Mouse (Mus musculus) hindbrain, embryonic 16.5 days (tissue): ENCODE measurements around the gene Arpc5. TPM values are rescaled to one million over a fixed set of nuclear protein-coding genes. Genes with fewer than 3 reads are reported as not detected.

ENCODE experiments used
- ATAC-seq: fragments of 200-750 bp; cut with Nextera tagmentation; 2 replicates; pipeline ENCODE4 v1.8.0; 2017; ENCODE audit warnings: moderate TSS enrichment, moderate library complexity
- H3K27ac ChIP-seq: fragments of 300-500 bp; sonication (generic); 2 replicates; pipeline ENCODE4 v1.5.1; 2014; ENCODE audit warnings: low read depth, mild to moderate bottlenecking, control low read depth, low read length, moderate library complexity
- H3K27me3 ChIP-seq: fragments of 300-500 bp; sonication (generic); replicated peaks from 2 replicates; pipeline ENCODE4 v1.6.1; 2014; ENCODE audit warnings: low read length; ENCODE audit not compliant: control insufficient read depth, insufficient read depth
- H3K36me3 ChIP-seq: fragments of 300-500 bp; sonication (generic); 2 replicates; pipeline ENCODE4 v1.6.1; 2014; ENCODE audit warnings: mild to moderate bottlenecking, low read length, moderate library complexity, mixed read lengths; ENCODE audit not compliant: control insufficient read depth, insufficient read depth
- H3K4me1 ChIP-seq: fragments of 300-500 bp; sonication (generic); 2 replicates; pipeline ENCODE4 v1.6.1; 2014; ENCODE audit warnings: low read depth, low read length; ENCODE audit not compliant: control insufficient read depth, insufficient read depth
- H3K4me2 ChIP-seq: fragments of 300-500 bp; sonication (generic); 2 replicates; pipeline ENCODE4 v1.6.1; 2014; ENCODE audit warnings: mild to moderate bottlenecking, low read length, control low read depth, moderate library complexity
- H3K4me3 ChIP-seq: fragments of 300-500 bp; sonication (generic); 2 replicates; pipeline ENCODE4 v1.5.1; 2014; ENCODE audit warnings: mild to moderate bottlenecking, low read length, control low read depth, moderate library complexity
- H3K9ac ChIP-seq: fragments of 300-500 bp; sonication (generic); 2 replicates; pipeline ENCODE4 v1.6.1; 2014; ENCODE audit warnings: low read depth, mild to moderate bottlenecking, control low read depth, low read length, moderate library complexity
- H3K9me3 ChIP-seq: fragments of 300-500 bp; sonication (generic); 2 replicates; pipeline ENCODE4 v1.6.1; 2014; ENCODE audit warnings: mild to moderate bottlenecking, low read length, moderate library complexity; ENCODE audit not compliant: control insufficient read depth
- WGBS: fragments of 180-500 bp; shearing (Covaris S2); extraction: QIAGEN DNeasy Blood & Tissue Kit; methylation state at CpG from one replicate; pipeline ENCODE4 v1.1.7; 2014; 5-methylcytosine and 5-hydroxymethylcytosine counted together
- polyA plus RNA-seq: library from polyadenylated mRNA; unstranded; fragments of >200 nt; fragmentation: Nextera tagmentation; extraction: Ambion mirVana; gene quantifications from 2 replicates; pipeline ENCODE4 v1.2.1, GENCODE M21; 2015

The Arpc5 gene
- polyA plus RNA-seq, 1 experiment from 2014 or later = 300 TPM

DNA sequence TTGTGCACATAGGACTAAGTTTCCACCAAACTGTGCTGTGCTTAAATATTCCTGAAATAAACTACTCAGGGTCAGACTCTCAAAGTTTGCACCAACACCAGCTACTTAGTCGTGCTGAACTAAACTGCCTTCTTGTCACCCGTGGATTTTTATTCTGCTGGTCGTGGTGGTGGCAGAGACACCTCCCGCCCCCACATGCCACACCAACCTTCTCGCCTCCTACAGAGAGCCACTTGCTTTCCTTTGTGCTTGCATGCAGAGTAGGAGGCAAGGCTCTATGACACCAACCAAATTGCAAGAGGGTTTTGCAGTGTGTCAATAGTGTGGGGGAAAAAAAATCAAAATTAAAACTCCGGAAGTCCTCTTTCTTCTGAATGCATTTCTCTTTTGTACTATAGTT is 53.2 kb downstream of the Arpc5 start:
- Histone ChIP-seq H3K9ac (no peak overlapping the region), H3K36me3 (no peaks in the 10 kb centered on the region), H3K27ac (no peak overlapping the region), H3K27me3 (no peaks in the 10 kb centered on the region), H3K4me2 (no peak overlapping the region), H3K4me3 (no peak overlapping the region), H3K9me3 (no peaks in the 10 kb centered on the region), H3K4me1 (peaks cover 22% of the 10 kb centered on the region)
- WGBS = 81% methylated on average over 6 of the region's 6 CpGs
- no peak for ATAC-seq

GRCm38 (mm10) chr1:152820911-152821695 is 54.8 kb downstream of the Arpc5 start:
- no peak for ATAC-seq

DNA sequence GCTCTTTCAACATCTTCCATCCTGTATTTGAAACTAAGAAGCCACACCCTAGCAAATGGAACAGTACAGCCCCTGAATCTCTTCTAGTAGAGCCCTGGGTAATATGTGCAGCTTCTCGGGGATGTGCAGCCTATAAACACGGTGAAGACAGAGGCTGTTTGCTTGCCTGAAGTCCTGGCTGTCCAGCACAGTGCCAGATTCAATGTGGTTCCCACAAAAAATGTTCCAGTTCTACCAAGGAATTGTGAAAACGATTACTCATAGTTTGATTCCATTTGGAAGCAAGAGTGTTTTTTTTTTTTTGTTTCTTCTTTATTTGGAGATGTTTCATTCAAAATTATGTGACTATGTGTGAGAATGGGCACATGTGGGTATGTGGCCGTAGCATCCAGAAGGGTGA is 55.4 kb downstream of the Arpc5 start:
- Histone ChIP-seq H3K9me3 (no peaks in the 10 kb centered on the region), H3K27me3 (no peaks in the 10 kb centered on the region), H3K4me2 (no peak overlapping the region), H3K27ac (no peak overlapping the region), H3K4me3 (no peak overlapping the region), H3K9ac (no peak overlapping the region), H3K4me1 (peaks cover 13% of the 10 kb centered on the region), H3K36me3 (no peaks in the 10 kb centered on the region)
- WGBS = 91% methylated on average over 4 of the region's 4 CpGs
- ATAC-seq = no peak

More at GRCm38 (mm10) chr1:152820911-152821695, 54.8 kb downstream of the Arpc5 start:
- no peak overlapping the region for H3K27ac ChIP-seq
- H3K9ac ChIP-seq = no peak overlapping the region
- WGBS = 60% methylated on average over 7 of the region's 7 CpGs
- no peak overlapping the region for H3K4me2 ChIP-seq
- no peak overlapping the region for H3K4me3 ChIP-seq
- no peaks in the 10 kb centered on the region for H3K9me3 ChIP-seq
- peaks cover 19% of the 10 kb centered on the region for H3K4me1 ChIP-seq
- no peaks in the 10 kb centered on the region for H3K36me3 ChIP-seq
- no peaks in the 10 kb centered on the region for H3K27me3 ChIP-seq

DNA sequence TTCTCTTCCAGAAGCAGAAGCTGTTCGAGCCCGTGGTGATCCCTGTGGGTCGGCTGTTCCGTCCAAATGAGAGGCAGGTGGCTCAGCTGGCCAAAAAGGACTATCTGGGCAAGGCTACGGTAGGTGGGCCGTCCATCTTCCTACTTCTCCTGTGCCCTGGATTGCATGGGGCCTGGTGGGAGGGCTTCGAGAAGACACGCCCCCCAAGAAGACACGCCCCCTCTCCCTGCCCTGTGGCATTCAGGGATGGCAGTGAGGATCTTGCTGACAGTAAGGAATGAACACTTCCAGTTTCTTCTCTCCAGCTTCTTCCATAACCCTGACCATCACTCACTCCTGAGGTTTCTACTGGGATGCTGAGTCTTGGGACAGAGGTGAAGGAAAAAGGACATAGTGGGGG is 57.9 kb downstream of the Arpc5 start:
- no peaks in the 10 kb centered on the region for H3K27me3 ChIP-seq
- H3K9ac ChIP-seq = no peak overlapping the region
- no peaks in the 10 kb centered on the region for H3K36me3 ChIP-seq
- WGBS = 76% methylated on average over 9 of the region's 9 CpGs
- no peak for ATAC-seq
- no peak overlapping the region for H3K4me3 ChIP-seq
- no peaks in the 10 kb centered on the region for H3K4me1 ChIP-seq
- H3K27ac ChIP-seq = no peak overlapping the region
- no peak overlapping the region for H3K4me2 ChIP-seq
- no peaks in the 10 kb centered on the region for H3K9me3 ChIP-seq

Other genes starting within 250 kb of the Arpc5 start
- gene Apobec4, start 16.0 kb upstream of the Arpc5 start, polyA plus RNA-seq = 0.13 TPM in 1 of 2 replicates, not detected in the other
- 18.4 and 19.4 TPM in 2 replicates for gene Rgl1, start 191 bp upstream of the Arpc5 start, polyA plus RNA-seq
- gene Ncf2, start 33.7 kb downstream of the Arpc5 start, polyA plus RNA-seq = 2.7 and 2.9 TPM in 2 replicates
- 27.3 and 32.6 TPM in 2 replicates for gene Smg7, start 136.1 kb downstream of the Arpc5 start, polyA plus RNA-seq
- gene Nmnat2, start 188.5 kb downstream of the Arpc5 start, polyA plus RNA-seq = 75.4 and 83.4 TPM in 2 replicates